Mouse (Mus musculus) skeletal muscle tissue, adult 2 months (tissue): Measurements from ENCODE around the gene Cdca3.

Source experiments
- DNase-seq: peaks from one replicate; pipeline ENCODE4 v3.0.0-alpha.2; 2012; ENCODE audit warnings: low read depth, low spot score

The Cdca3 gene

GRCm38 (mm10) chr6:124863658-124864298, 34.4 kb downstream of the Cdca3 start, which contains the start of gene Gpr162:
TSS of gene Gpr162 (minus strand) at chr6:124863983.
- no peak for DNase-seq

GRCm38 (mm10) chr6:124865766-124866362, 36.5 kb downstream of the Cdca3 start:
- DNase-seq = no peak

DNA sequence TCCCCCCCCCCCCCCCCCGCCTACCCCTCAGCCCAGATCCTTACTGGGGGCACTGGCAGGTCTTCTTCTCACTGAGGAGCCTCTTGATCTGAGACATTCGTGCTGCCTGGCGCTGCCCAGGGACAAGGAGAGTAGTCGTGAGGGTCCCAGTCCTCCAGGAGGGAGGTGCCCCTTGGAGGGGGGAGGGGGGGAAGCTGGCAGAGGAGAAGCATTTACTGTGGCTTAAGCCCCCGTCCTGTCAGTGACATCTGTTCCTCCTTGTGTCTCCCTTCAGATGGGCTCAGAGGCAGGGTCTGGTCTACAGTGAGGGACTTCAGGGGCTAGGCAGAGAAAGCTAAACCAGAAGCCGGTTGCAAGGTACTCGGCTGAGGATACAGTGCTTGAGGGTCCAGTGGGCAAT, 37.2 kb downstream of the Cdca3 start:
- no peak for DNase-seq

DNA sequence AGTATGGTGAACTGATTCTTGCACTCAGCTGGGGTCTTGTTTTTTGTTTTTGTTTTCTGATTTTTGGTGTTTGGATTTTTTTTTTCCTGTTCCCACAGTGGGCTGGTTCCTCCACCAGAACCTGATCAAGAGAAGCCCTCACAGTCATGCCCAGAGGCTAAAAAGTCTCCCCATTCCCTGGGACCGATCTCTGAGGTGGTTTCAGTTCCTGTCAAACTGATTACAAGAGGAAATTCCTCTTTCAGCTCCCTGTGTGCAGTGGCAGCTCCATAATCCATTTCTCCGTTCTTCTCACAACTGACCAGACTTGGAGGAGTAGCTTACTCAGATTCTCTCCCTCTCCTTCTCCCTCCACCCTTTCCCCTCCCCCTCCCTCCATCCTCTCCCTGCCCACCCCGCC, 45.0 kb downstream of the Cdca3 start:
- no peak for DNase-seq

GRCm38 (mm10) chr6:124879390-124879789, 50.0 kb downstream of the Cdca3 start:
- DNase-seq = no peak

DNA sequence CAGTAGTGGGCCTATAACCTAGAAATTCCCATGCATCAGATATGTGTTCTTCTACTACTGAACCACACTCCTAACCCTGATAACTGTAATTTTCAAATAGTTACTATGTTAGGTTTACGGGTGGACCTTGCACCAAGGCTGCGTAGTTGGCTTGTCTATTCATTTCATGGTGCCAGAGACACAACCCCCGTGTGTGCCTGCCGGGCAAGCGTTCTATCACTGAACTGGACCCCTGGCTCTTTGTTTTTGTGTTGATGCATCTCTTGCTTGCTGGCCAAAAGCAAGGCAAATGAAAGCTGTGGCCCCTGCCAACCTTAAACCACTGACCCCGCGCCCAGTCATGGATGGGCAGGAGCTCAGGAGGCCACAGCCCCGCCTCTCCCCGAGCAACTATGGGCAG, 52.5 kb downstream of the Cdca3 start:
- no peak for DNase-seq
